Mouse (Mus musculus): Measurements from ENCODE around the gene Wdr27.

- no peak for TF ChIP-seq CTCF (IDR thresholded peaks at IDR 0.05; ENCODE audit: control insufficient read depth, insufficient read depth, insufficient replicate concordance, low read depth, low read length)
- no peak for TF ChIP-seq POLR2A (IDR thresholded peaks at IDR 0.05; ENCODE audit: control insufficient read depth, low read depth, low read length)
Measured at GRCm38 (mm10) chr17:14921582-14921981, 21.4 kb downstream of the Wdr27 start.

Measured in testis, adult 2 months (tissue).